Mouse (Mus musculus): ENCODE data around the gene Nagk. TPM values are rescaled to one million over a fixed set of nuclear protein-coding genes. Genes with fewer than 3 reads are reported as not detected.
"Not testable (repeated sequence)": the region's sequence is repeated elsewhere in the genome, so short reads cannot be mapped to it uniquely, and the experiment has no call there.

The Nagk gene
- polyA plus RNA-seq, 1 experiment from 2014 or later, result 115 TPM

GRCm38 (mm10) chr6:83818996-83819395, 24.2 kb downstream of the Nagk start:
- Histone ChIP-seq H3K4me3 (no peak overlapping the region), H3K4me1 (replicated peaks) (peaks cover 2% of the 10 kb centered on the region; the same call in 1 of the 2 replicates), H3K27me3 (no peaks in the 10 kb centered on the region), H3K4me2 (no peak overlapping the region), H3K36me3 (peaks cover 4% of the 10 kb centered on the region), H3K9ac (no peak overlapping the region), H3K27ac (replicated peaks) (no peak overlapping the region), H3K9me3 (no peaks in the 10 kb centered on the region)
- ATAC-seq (ENCODE audit: low FRiP score, low read depth), result no peak
- 87% methylated on average over 1 of the region's 1 CpGs for WGBS

- H3K36me3 ChIP-seq, result no peaks in the 10 kb centered on the region; the same call in 1 of the 2 replicates
- no peaks in the 10 kb centered on the region for H3K9me3 ChIP-seq
- peaks cover 2% of the 10 kb centered on the region; the same call in 1 of the 2 replicates for H3K4me1 ChIP-seq (replicated peaks)
- no peak overlapping the region for H3K4me3 ChIP-seq
- 79% methylated on average over 2 of the region's 2 CpGs for WGBS
- no peaks in the 10 kb centered on the region for H3K27me3 ChIP-seq
- H3K4me2 ChIP-seq, result no peak overlapping the region
- no peak for ATAC-seq (ENCODE audit: low FRiP score, low read depth)
- H3K9ac ChIP-seq, result no peak overlapping the region
- no peak overlapping the region for H3K27ac ChIP-seq (replicated peaks)
Observed at GRCm38 (mm10) chr6:83820727-83821515, 26.1 kb downstream of the Nagk start.

GRCm38 (mm10) chr6:83821856-83822255, 27.1 kb downstream of the Nagk start:
- Histone ChIP-seq H3K9me3 (no peaks in the 10 kb centered on the region), H3K4me2 (no peak overlapping the region), H3K4me3 (no peak overlapping the region), H3K36me3 (no peaks in the 10 kb centered on the region), H3K4me1 (replicated peaks) (peaks cover 2% of the 10 kb centered on the region; the same call in 1 of the 2 replicates), H3K27ac (replicated peaks) (no peak overlapping the region), H3K27me3 (no peaks in the 10 kb centered on the region), H3K9ac (no peak overlapping the region)
- WGBS, result 41% methylated on average over 2 of the region's 2 CpGs
- no peak for ATAC-seq (ENCODE audit: low FRiP score, low read depth)

GRCm38 (mm10) chr6:83830941-83831605, 36.3 kb downstream of the Nagk start:
- Histone ChIP-seq H3K9me3 (no peaks in the 10 kb centered on the region), H3K4me3 (peak overlapping the region; percentile 56), H3K27me3 (no peaks in the 10 kb centered on the region), H3K4me2 (peak overlapping the region; percentile 61), H3K9ac (peak overlapping the region; percentile 63), H3K4me1 (replicated peaks) (peaks cover 16% of the 10 kb centered on the region), H3K36me3 (no peaks in the 10 kb centered on the region), H3K27ac (replicated peaks) (peak overlapping the region; percentile 84)
- ATAC-seq (ENCODE audit: low FRiP score, low read depth), result no peak; the same call in 1 of the 2 replicates
- WGBS, result under 1% methylated on average over 34 of the region's 35 CpGs

GRCm38 (mm10) chr6:83831606-83832123, 36.9 kb downstream of the Nagk start, which contains the start of gene Paip2b:
Paip2b (minus strand) TSS chr6:83831741.
- 0% methylated on average over 37 of the region's 37 CpGs for WGBS
- peak; percentile 99 for ATAC-seq (ENCODE audit: low FRiP score, low read depth)

GRCm38 (mm10) chr6:83832393-83832792, 37.6 kb downstream of the Nagk start:
- WGBS, result 63% methylated on average over 1 of the region's 1 CpGs
- not testable (repeated sequence) for H3K9me3 ChIP-seq; H3K27me3 ChIP-seq; ATAC-seq (ENCODE audit: low FRiP score, low read depth); H3K36me3 ChIP-seq
- Histone ChIP-seq H3K27ac (replicated peaks) (peak overlapping the region; percentile 66), H3K4me3 (peak overlapping the region; percentile 34; the same call in 1 of the 2 replicates), H3K4me1 (replicated peaks) (peaks cover 16% of the 10 kb centered on the region), H3K4me2 (peak overlapping the region; percentile 56), H3K9ac (peak overlapping the region; percentile 38)

More at GRCm38 (mm10) chr6:83831606-83832123, 36.9 kb downstream of the Nagk start, which contains the start of gene Paip2b:
- Histone ChIP-seq H3K4me2 (peak within 1 kb of the TSS; percentile 61), H3K9ac (peak within 1 kb of the TSS; percentile 63), H3K9me3 (no peaks in the 10 kb centered on the region), H3K4me1 (replicated peaks) (peaks cover 16% of the 10 kb centered on the region), H3K36me3 (no peaks in the 10 kb centered on the region), H3K27ac (replicated peaks) (peak within 1 kb of the TSS; percentile 84), H3K4me3 (peak within 1 kb of the TSS; percentile 56), H3K27me3 (no peaks in the 10 kb centered on the region)

GRCm38 (mm10) chr6:83836826-83837225, 42.0 kb downstream of the Nagk start:
- 88% methylated on average over 2 of the region's 2 CpGs for WGBS
- H3K9ac ChIP-seq, result no peak overlapping the region
- no peak for ATAC-seq (ENCODE audit: low FRiP score, low read depth)
- H3K4me1 ChIP-seq (replicated peaks), result peaks cover 6% of the 10 kb centered on the region; the same call in 1 of the 2 replicates
- H3K4me2 ChIP-seq, result no peak overlapping the region
- H3K9me3 ChIP-seq, result no peaks in the 10 kb centered on the region
- no peak overlapping the region for H3K27ac ChIP-seq (replicated peaks)
- no peaks in the 10 kb centered on the region for H3K36me3 ChIP-seq
- no peaks in the 10 kb centered on the region for H3K27me3 ChIP-seq
- no peak overlapping the region for H3K4me3 ChIP-seq

GRCm38 (mm10) chr6:83838046-83838445, 43.3 kb downstream of the Nagk start:
- no peak for ATAC-seq (ENCODE audit: low FRiP score, low read depth)
- Histone ChIP-seq H3K4me3 (no peak overlapping the region), H3K4me1 (replicated peaks) (no peaks in the 10 kb centered on the region), H3K4me2 (no peak overlapping the region), H3K27me3 (no peaks in the 10 kb centered on the region), H3K9me3 (no peaks in the 10 kb centered on the region), H3K27ac (replicated peaks) (no peak overlapping the region), H3K9ac (no peak overlapping the region), H3K36me3 (no peaks in the 10 kb centered on the region)
- 88% methylated on average over 2 of the region's 2 CpGs for WGBS

GRCm38 (mm10) chr6:83840086-83840485, 45.3 kb downstream of the Nagk start:
- H3K4me3 ChIP-seq, result no peak overlapping the region

GRCm38 (mm10) chr6:83844913-83845312, 50.1 kb downstream of the Nagk start:
- Histone ChIP-seq H3K9ac (no peak overlapping the region), H3K36me3 (no peaks in the 10 kb centered on the region), H3K27ac (replicated peaks) (no peak overlapping the region), H3K4me3 (no peak overlapping the region), H3K9me3 (no peaks in the 10 kb centered on the region), H3K4me1 (replicated peaks) (no peaks in the 10 kb centered on the region), H3K4me2 (no peak overlapping the region), H3K27me3 (no peaks in the 10 kb centered on the region)
- no peak for ATAC-seq (ENCODE audit: low FRiP score, low read depth)
- 92% methylated on average over 10 of the region's 10 CpGs for WGBS

More at GRCm38 (mm10) chr6:83840086-83840485, 45.3 kb downstream of the Nagk start:
- Histone ChIP-seq H3K36me3 (no peaks in the 10 kb centered on the region), H3K9me3 (no peaks in the 10 kb centered on the region), H3K4me2 (no peak overlapping the region), H3K27ac (replicated peaks) (no peak overlapping the region), H3K9ac (no peak overlapping the region), H3K27me3 (no peaks in the 10 kb centered on the region), H3K4me1 (replicated peaks) (no peaks in the 10 kb centered on the region)
- ATAC-seq (ENCODE audit: low FRiP score, low read depth), result no peak
- WGBS, result 90% methylated on average over 6 of the region's 6 CpGs

- Histone ChIP-seq H3K27me3 (no peaks in the 10 kb centered on the region), H3K9me3 (no peaks in the 10 kb centered on the region), H3K4me2 (no peak overlapping the region), H3K36me3 (no peaks in the 10 kb centered on the region), H3K4me1 (replicated peaks) (no peaks in the 10 kb centered on the region), H3K9ac (no peak overlapping the region), H3K27ac (replicated peaks) (no peak overlapping the region), H3K4me3 (no peak overlapping the region)
- WGBS, result 88% methylated on average over 2 of the region's 2 CpGs
- no peak for ATAC-seq (ENCODE audit: low FRiP score, low read depth)
Observed at GRCm38 (mm10) chr6:83846141-83846540, 51.4 kb downstream of the Nagk start.

- no peak overlapping the region for H3K4me2 ChIP-seq
- H3K9ac ChIP-seq, result no peak overlapping the region
- H3K4me1 ChIP-seq (replicated peaks), result no peaks in the 10 kb centered on the region
- ATAC-seq (ENCODE audit: low FRiP score, low read depth), result no peak
- no peak overlapping the region for H3K27ac ChIP-seq (replicated peaks)
- H3K4me3 ChIP-seq, result no peak overlapping the region
- 91% methylated on average over 2 of the region's 2 CpGs for WGBS
- no peaks in the 10 kb centered on the region for H3K36me3 ChIP-seq
- H3K9me3 ChIP-seq, result no peaks in the 10 kb centered on the region
- no peaks in the 10 kb centered on the region for H3K27me3 ChIP-seq
Observed at GRCm38 (mm10) chr6:83849446-83849845, 54.7 kb downstream of the Nagk start.
